Mouse (Mus musculus) activated CD4-positive, CD25-positive, alpha-beta regulatory T cell, adult 4 months (primary cell): ENCODE results near the gene Kpnb1. TPM values are rescaled to one million over a fixed set of nuclear protein-coding genes. Genes with fewer than 3 reads are reported as not detected.

Experiments
- ATAC-seq: one replicate; pipeline ENCODE4 v1.8.0; 2017
- polyA plus RNA-seq, 2 experiments: library from polyadenylated mRNA; unstranded; fragments of 100-300 nt; shearing (Covaris generic); gene quantifications; one replicate each; pipeline ENCODE4 v1.2.1; 2017

Kpnb1 gene
- polyA plus RNA-seq, 2 experiments from 2014 or later, result 28.8 to 40.6 TPM

GRCm38 (mm10) chr11:97140811-97141210 lies 46.9 kb downstream of the Kpnb1 start:
- ATAC-seq, result peak; percentile 79

DNA sequence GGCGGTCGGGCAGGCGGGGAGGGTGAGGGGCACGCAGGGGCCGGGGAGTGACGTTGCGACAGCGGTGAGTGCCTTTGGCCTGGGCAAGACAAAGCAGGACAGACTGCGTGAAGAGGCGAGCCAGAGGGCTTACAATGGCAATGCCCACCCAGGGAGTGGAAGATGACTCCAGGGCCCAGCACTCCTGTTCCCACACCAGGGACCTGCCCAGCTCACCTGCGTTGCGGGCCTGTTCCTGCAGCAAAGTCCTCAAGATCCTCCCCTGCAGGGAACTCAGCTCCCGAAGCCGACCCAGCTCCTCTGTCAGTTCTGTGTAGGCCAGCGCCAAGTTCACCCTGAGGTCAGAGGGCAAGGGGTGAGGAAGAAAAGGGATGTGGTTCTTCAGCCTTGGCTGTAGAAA lies 48.4 kb downstream of the Kpnb1 start:
- ATAC-seq, result no peak

- ATAC-seq, result no peak
Measured at GRCm38 (mm10) chr11:97138554-97139226, 49.0 kb downstream of the Kpnb1 start.

GRCm38 (mm10) chr11:97133270-97133669 lies 54.4 kb downstream of the Kpnb1 start:
- no peak for ATAC-seq

DNA sequence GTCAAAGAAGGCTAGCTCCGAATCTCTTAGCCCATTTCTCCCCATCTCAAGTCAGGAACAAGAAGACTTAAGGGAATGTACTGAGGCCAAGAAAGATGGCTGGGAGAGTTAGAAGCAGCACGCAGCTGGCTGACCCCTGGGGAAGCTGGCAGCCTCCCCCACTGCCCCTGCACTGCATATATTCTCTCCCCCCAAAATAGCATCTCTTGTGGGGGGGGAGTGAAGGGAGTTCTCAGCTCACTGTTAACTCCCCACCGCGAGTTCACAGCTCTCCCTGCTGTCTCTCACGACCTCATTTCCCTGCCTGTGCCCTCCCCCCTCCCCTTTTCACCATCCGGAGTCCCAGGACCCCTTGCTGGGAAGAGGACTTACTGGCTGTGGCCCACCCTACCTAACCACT lies 55.5 kb downstream of the Kpnb1 start:
- no peak for ATAC-seq

DNA sequence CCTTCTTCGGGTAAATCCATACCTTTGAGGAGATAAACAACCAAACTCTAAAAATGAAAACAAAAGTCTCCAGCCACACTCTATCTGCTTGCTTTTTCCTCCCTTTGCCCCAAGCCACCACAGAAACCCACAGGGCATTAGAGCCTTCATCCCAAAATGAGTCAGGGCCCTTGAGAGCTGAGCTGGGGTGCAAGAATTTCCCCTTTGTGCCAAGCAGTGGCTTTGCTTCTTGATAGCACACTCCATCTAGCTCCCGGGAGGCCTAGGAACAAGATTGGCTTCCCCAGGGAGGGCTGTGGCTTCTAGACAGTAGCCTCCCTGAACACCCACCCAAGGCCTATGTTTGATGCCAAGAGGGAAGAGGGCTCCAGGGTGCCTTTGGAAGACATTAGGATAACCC lies 56.0 kb downstream of the Kpnb1 start:
- ATAC-seq, result no peak

GRCm38 (mm10) chr11:97130318-97130717 lies 57.4 kb downstream of the Kpnb1 start:
- ATAC-seq, result no peak

- ATAC-seq, result no peak
Measured at GRCm38 (mm10) chr11:97128956-97129355, 58.7 kb downstream of the Kpnb1 start.

DNA sequence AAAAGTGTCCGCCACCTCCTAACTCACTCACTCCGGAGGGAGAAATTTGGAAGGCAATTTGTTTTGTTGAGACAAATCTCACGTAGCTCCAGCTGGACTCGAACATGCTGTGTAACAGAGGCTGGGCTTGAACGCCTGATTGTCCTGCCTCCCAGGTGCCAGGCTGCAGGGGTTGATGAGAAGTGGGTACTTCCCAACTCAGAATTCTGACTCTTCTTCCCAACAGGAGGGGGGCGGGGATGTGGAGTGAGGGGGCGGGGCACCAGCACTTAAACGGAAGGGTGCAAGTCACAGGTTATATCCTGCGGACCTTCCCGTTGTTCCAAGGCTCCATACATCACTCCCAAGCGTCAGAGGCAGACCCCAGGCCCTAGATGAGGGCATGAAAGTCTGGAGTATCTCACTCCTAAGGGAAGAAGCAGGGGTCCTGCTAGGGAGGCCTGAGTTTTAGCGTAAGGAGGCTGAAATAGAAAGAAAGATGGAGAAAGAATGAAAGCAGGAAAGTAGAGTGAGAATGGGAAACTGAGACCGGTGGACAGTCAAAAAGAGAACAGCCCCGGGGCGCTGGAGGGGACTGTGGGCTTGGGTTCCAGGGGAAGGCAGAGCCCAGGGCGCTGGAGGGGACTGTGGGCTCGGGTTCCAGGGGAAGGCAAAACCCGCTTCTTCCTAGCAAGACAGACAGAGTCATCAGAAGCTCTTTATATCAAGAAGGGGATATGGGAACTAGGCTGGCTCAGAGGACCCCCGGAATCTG lies 60.0 kb downstream of the Kpnb1 start:
- no peak for ATAC-seq

- peak; percentile 76 for ATAC-seq
Measured at GRCm38 (mm10) chr11:97126645-97127468, 60.8 kb downstream of the Kpnb1 start.

DNA sequence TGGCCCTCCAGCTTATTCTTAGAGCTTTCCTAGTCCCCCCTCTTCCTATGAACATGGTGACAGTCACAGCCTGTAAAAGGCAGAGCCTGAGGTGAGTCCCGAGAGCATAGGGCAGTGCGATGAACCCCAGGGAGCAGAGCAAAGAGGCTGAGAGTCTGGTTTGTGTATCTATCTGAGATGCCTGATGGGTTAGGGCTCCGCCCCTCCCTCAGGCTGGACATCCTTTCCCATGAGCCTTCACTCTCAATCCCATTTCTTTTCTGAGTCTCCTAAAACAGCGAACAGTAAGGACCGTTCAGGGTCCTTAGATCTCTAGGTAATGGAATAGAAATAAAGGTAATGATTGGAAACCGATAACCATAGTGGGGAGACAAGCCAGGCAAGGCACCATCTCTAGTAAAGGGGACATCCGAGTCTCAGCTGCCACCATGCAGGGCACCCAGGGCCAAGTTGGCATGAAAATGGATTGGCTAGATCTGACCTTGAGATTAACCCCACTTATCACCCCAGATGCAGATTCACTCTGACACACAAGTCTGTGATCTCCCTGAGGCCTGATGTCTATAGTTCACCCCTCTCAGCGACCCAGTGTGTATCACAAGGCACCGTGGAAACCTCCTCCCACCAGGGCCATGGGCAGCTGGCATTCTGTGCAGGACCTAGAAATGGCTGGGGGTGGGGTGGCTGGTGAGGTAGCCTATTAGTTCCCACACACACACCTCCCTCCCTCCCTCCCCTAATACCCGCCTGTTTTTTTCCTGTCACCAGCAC lies 63.2 kb downstream of the Kpnb1 start:
- ATAC-seq, result no peak

DNA sequence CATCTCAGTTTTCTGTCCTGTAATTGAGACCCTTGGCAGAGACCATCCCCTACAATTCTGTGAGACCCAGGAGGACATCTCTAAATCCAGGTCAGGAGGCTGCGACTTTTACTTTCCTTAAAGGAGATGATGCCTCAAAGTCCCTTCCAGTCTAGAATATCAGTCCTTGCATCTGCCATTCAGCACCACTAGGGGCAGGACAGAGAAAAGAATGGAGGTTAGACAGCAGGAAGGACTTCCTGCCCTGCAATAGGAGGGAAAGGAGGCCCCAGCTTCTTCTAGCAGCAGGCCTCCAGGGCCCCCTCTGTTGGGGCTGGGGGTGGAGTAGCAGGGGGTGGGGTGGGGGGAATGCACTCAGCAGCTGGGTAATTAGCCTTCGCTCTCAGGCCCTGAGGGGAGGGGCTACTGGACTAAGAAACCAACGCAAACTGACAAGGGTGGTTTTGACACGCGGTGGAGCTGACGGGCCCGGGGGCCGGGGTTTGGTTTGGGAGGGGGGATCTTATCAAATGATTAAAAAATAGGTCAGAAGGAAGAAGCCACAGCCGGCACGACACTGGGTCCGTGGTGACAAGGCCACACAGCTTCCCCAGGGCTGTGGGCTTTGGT lies 64.3 kb downstream of the Kpnb1 start:
- peak; percentile 14 for ATAC-seq

DNA sequence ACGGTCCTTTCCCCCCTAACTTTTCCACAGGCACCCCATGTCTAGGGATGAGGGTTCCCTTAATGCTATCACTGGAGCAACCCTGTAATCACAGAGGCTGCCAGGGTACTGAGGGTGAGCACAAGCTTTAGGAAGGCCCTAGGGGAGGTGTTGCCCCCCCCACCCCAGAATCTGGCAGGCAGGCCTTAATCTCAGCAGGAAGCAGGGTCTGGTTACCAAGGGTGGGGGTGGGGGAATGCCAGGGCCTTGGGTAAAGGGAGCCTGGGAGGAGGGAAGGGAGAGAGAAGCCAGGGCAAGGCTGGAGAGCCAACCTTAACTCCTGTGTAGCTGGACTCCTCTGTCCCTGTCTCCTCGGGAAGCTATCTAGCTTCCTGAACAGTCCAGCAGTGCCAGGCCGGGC lies 67.0 kb downstream of the Kpnb1 start:
- no peak for ATAC-seq

DNA sequence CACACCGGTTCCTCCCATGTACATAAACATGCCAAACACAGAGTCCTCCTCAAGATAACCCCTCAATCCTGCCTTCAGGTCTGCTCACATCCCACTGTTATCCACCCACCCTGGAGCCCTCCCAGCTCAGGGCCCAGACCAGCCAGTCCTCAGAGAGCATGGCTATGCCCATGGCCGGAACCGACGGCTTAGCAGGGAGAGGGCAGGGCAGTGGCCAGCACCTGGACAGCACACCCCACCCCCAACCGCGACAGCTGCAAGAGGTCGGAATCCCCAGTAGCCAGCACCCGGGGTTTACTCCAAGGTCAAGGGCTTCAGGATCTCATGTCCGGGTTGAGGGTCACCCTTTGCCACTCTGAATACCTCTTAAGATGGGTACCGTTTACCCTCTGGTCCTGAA lies 67.5 kb downstream of the Kpnb1 start:
- ATAC-seq, result no peak

- ATAC-seq, result peak; percentile 38
Measured at GRCm38 (mm10) chr11:97115797-97116196, 71.9 kb downstream of the Kpnb1 start.

DNA sequence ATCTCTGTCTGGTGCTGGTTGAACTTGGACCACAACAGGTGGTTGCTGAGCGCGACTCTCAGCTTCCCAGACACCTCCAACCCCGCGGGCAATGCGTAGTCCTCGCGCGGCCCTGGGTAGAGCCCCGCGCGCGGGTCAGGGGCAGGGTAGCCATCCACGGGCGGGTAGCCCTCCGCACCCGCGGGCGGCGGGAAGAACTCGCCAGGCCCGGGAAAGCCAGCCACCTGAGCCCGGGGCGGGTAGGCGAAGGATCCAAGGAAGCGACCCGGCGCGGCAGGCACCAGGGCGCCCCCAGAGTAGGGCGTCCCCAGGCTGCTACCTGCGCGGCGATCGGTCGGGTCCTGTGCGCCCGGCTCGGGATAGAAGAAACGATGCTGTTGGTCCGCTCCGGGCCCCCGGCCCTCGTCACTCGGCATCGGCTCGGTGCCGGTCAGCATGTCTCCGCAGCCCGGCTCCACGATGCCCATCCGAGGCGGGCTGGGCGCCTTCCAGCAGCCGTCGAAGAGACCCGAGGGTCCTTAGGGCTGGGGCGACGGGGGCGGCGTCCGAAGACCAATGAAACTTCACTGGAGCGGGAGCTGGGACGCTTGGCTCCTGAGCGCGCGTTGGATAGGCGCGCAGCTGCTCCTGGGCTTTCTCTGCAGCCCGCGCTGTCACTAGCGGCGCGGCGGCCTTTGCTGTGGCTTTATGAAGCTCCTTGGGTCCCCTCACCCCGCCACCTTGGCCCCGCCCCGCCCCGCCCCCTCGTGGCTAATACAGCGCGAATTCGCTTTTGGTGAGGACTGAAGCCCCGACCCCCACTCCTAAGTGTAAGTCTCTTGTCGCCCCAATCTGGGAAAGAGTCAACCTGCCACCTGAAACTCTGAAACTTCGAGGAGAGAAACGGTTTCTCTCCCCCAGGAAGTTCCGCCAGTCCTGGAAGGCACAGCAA lies 72.7 kb downstream of the Kpnb1 start, which contains the start of gene Tbx21:
Gene Tbx21, minus strand, starts transcription at position 661 of the 931 bp plus-strand sequence.
- ATAC-seq, result peak; percentile 21

GRCm38 (mm10) chr11:97112519-97113125 lies 75.1 kb downstream of the Kpnb1 start:
- peak; percentile 33 for ATAC-seq
